Mouse (Mus musculus) myocyte (in vitro differentiated cells): ENCODE measurements at regions not wholly inside any gene's neighbourhood (a gene's known extent, or its start where the extent isn't known, plus 50 kb on each side); places are given as distances from the start of the nearest gene placed in this dataset.

Experiments used
- CEBPB ChIP-seq: IDR thresholded peaks from 2 replicates; pipeline ENCODE4 v1.6.1; 2011; ENCODE audit warnings: mild to moderate bottlenecking, moderate library complexity; ENCODE audit not compliant: poor library complexity, insufficient read depth, severe bottlenecking
- E2F4 ChIP-seq: IDR thresholded peaks from one replicate; pipeline ENCODE4 v1.6.1; 2011; ENCODE audit warnings: mild to moderate bottlenecking, control low read depth, moderate library complexity; ENCODE audit not compliant: insufficient read depth
- MAX ChIP-seq: IDR thresholded peaks from one replicate; pipeline ENCODE4 v1.6.1; 2011; ENCODE audit warnings: low read depth, mild to moderate bottlenecking, control low read depth
- MYOD1 ChIP-seq, 3 experiments: IDR thresholded peaks; one replicate each; pipeline ENCODE4 v1.6.1; 2011; ENCODE audit warnings: control low read depth in 2 of 3, low read depth in 2 of 3, mild to moderate bottlenecking in 2 of 3, moderate library complexity in 1 of 3; ENCODE audit not compliant: insufficient read length in 2 of 3, control insufficient read depth in 1 of 3
- MYOG ChIP-seq, 3 experiments: IDR thresholded peaks; one replicate each; pipeline ENCODE4 v1.6.1; 2011; ENCODE audit warnings: control low read depth in 2 of 3, low read depth in 2 of 3, mild to moderate bottlenecking in 2 of 3; ENCODE audit not compliant: insufficient read length in 2 of 3, control insufficient read depth in 1 of 3, insufficient read depth in 1 of 3
- POLR2A ChIP-seq: IDR thresholded peaks from one replicate; pipeline ENCODE4 v1.6.1; 2011; ENCODE audit warnings: low read depth, mild to moderate bottlenecking, control low read depth, moderate library complexity; ENCODE audit not compliant: insufficient read length
- POLR2AphosphoS2 ChIP-seq: IDR thresholded peaks from one replicate; pipeline ENCODE4 v1.6.1; 2011; ENCODE audit warnings: low read depth, control low read depth; ENCODE audit not compliant: insufficient read length
- REST ChIP-seq: IDR thresholded peaks from one replicate; pipeline ENCODE4 v1.6.1; 2011; ENCODE audit warnings: mild to moderate bottlenecking, control low read depth, moderate library complexity; ENCODE audit not compliant: insufficient read depth, insufficient read length
- SRF ChIP-seq: IDR thresholded peaks from one replicate; pipeline ENCODE4 v1.6.1; 2011; ENCODE audit warnings: low read depth; ENCODE audit not compliant: control insufficient read depth, insufficient read length
- TCF12 ChIP-seq: IDR thresholded peaks from one replicate; pipeline ENCODE4 v1.6.1; 2011; ENCODE audit warnings: mild to moderate bottlenecking, control low read depth; ENCODE audit not compliant: poor library complexity, insufficient read depth, severe bottlenecking
- TCF3 ChIP-seq: IDR thresholded peaks from one replicate; pipeline ENCODE4 v1.6.1; 2011; ENCODE audit warnings: low read depth, control low read depth; ENCODE audit not compliant: insufficient read length
- USF1 ChIP-seq: IDR thresholded peaks from one replicate; pipeline ENCODE4 v1.6.1; 2011; ENCODE audit warnings: low read depth, mild to moderate bottlenecking, control low read depth, moderate library complexity

DNA sequence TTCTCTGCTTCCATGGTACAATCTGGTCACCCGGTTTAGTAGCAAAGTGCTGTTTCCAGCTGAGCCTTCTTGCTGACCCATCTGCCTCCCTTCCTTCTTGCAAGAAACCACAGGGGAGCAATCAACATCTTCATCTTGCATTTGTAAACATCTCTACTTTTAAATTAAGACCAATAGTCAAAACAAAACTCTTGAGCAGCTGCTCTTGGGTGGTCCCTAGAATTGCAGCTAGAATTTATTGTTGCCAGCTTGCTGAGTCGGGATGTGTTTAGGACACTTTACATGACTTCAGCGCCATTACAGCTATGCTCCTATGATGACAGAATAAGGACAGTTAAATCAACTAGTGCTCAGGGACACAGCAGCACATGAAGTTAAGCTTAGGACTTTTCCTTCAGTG, 62.4 kb upstream of the Ankrd50 start:
- TF ChIP-seq POLR2A (no peak), MAX (no peak), MYOG (IDR thresholded peaks at IDR 0.05; ENCODE audit: control insufficient read depth in 1 of 3, insufficient read depth in 1 of 3, insufficient read length in 2 of 3, low read depth in 2 of 3) (no peak), CEBPB (no peak), POLR2AphosphoS2 (no peak), USF1 (no peak), TCF12 (no peak), E2F4 (no peak), MYOD1 (IDR thresholded peaks at IDR 0.05; ENCODE audit: control insufficient read depth in 1 of 3, insufficient read length in 2 of 3, low read depth in 2 of 3) (no peak), REST (no peak), TCF3 (no peak), SRF (no peak)
